ENCODE assay signal across 8 mouse cellular contexts in the genomic region with DNA sequence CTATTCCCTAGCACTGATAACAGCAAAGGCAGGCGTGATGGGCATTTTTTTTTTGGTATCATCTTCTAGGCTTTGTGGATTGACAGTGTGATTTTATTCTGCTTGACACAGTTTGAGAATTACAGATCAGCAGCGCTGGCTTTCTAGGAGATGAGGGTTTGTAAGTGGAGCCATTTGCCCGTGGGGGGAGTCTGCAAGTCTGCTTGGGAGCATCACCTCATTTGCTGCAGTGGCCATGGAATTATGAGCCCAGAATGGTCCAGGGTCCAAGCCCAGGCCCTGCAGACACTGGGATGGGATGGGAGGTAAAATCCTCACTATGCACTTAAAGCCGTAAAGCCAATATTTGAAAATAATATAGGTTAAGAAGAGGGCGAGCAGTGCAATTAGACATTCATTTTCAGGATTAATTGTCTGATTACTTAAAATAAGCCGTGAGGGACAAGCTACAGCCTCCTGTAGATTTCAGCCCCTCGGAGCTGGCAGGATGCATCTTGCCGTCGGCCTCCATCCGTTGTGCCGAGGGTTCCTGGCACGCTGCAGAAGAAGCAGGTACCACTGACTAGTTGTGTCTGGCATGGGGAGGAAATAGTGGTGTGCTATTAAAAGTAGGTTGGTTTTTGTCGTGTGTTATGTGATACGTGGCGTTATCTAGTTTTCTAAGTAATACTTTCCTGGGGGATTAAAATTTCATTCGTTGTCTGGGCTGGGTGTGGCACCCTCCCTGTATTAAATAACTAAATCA. TPM values are rescaled to one million over a fixed set of nuclear protein-coding genes. Genes with fewer than 3 reads are reported as not detected.
DNase-seq lines count a peak whose midpoint lies in the region; ATAC-seq and TF ChIP-seq lines count a peak whose summit lies in the region.

No protein-coding gene starts in this region.

- H3K36me3 ChIP-seq in embryonic facial prominence, embryonic 12.5 days: no peaks in the 10 kb centered on the region
- no peaks in the 10 kb centered on the region for H3K36me3 ChIP-seq in hindbrain, embryonic 15.5 days
- no peaks in the 10 kb centered on the region for H3K36me3 ChIP-seq in neural tube, embryonic 12.5 days

- intact Hi-C loops in left cerebral cortex, adult 2 months (cut with DNase I): loop anchor here (2.0 to 5.0 kb wide), 2 partner anchors 32 to 71 kb away; no protein-coding TSS in a partner anchor

- H3K4me1 ChIP-seq in embryonic facial prominence, embryonic 12.5 days: peaks cover 24% of the 10 kb centered on the region
- H3K4me1 ChIP-seq in hindbrain, embryonic 15.5 days (replicated peaks): peaks cover 31% of the 10 kb centered on the region
- peaks cover 26% of the 10 kb centered on the region for H3K4me1 ChIP-seq in neural tube, embryonic 12.5 days

- H3K9me3 ChIP-seq in embryonic facial prominence, embryonic 12.5 days: no peaks in the 10 kb centered on the region
- H3K9me3 ChIP-seq in hindbrain, embryonic 15.5 days: no peaks in the 10 kb centered on the region
- H3K9me3 ChIP-seq in neural tube, embryonic 12.5 days: no peaks in the 10 kb centered on the region

- peak overlapping the region; percentile 95 for H3K27ac ChIP-seq in left cerebral cortex, adult 2 months
- no peak overlapping the region for H3K27ac ChIP-seq in embryonic facial prominence, embryonic 12.5 days
- H3K27ac ChIP-seq in hindbrain, embryonic 15.5 days (replicated peaks): peak overlapping the region; percentile 82
- no peak overlapping the region for H3K27ac ChIP-seq in neural tube, embryonic 12.5 days

- H3K27me3 ChIP-seq in embryonic facial prominence, embryonic 12.5 days: no peaks in the 10 kb centered on the region
- H3K27me3 ChIP-seq in hindbrain, embryonic 15.5 days: no peaks in the 10 kb centered on the region
- no peaks in the 10 kb centered on the region for H3K27me3 ChIP-seq in neural tube, embryonic 12.5 days (replicated peaks)

- TF ChIP-seq CTCF in left cerebral cortex, adult 2 months (IDR thresholded peaks at IDR 0.05): no peak

- no peak for DNase-seq in left cerebral cortex, adult 2 months (ENCODE audit: extremely low spot score in 1 of 2, low spot score in 2 of 2)
- no peak for DNase-seq in left cerebral cortex, adult 18-20 months (ENCODE audit: low spot score in 2 of 2)
- no peak for DNase-seq in thymus, postnatal 0 days (ENCODE audit: low spot score)
- DNase-seq in layer of hippocampus, adult 8-10 months (ENCODE audit: low spot score in 2 of 2): no peak
- DNase-seq in adrenal gland, adult 18-20 months (ENCODE audit: low spot score in 2 of 2): no peak

- 65% methylated on average over 16 of the region's 16 CpGs for WGBS in embryonic facial prominence, embryonic 12.5 days
- WGBS in hindbrain, embryonic 15.5 days: 45% methylated on average over 16 of the region's 16 CpGs
- 72% methylated on average over 16 of the region's 16 CpGs for WGBS in neural tube, embryonic 12.5 days

- peak overlapping the region; percentile 90 for H3K4me2 ChIP-seq in embryonic facial prominence, embryonic 12.5 days (replicated peaks)
- peak overlapping the region; percentile 92 for H3K4me2 ChIP-seq in hindbrain, embryonic 15.5 days
- peak overlapping the region; percentile 82 for H3K4me2 ChIP-seq in neural tube, embryonic 12.5 days (replicated peaks)

- H3K9ac ChIP-seq in embryonic facial prominence, embryonic 12.5 days: peak overlapping the region; percentile 58; the same call in 1 of the 2 replicates
- H3K9ac ChIP-seq in hindbrain, embryonic 15.5 days: peak overlapping the region; percentile 71
- H3K9ac ChIP-seq in neural tube, embryonic 12.5 days: peak overlapping the region; percentile 64

- peak overlapping the region; percentile 60 for H3K4me3 ChIP-seq in left cerebral cortex, adult 2 months
- H3K4me3 ChIP-seq in embryonic facial prominence, embryonic 12.5 days: peak overlapping the region; percentile 59
- H3K4me3 ChIP-seq in hindbrain, embryonic 15.5 days: peak overlapping the region; percentile 46
- H3K4me3 ChIP-seq in neural tube, embryonic 12.5 days: peak overlapping the region; percentile 45

- ATAC-seq in embryonic facial prominence, embryonic 12.5 days (ENCODE audit: insufficient number of reproducible peaks, insufficient read depth, low FRiP score, low TSS enrichment): no peak
- no peak for ATAC-seq in hindbrain, embryonic 15.5 days (ENCODE audit: low FRiP score, low read depth)
- no peak for ATAC-seq in neural tube, embryonic 12.5 days (ENCODE audit: low FRiP score, low read depth)

RNA-seq across cellular contexts. Expression of a gene that starts 42.7 kb away (rescaled TPM):
- total RNA-seq in left cerebral cortex, adult 2 months (2021): 100 to 1,000 TPM; 235 to 280 TPM
- 100 to 1,000 TPM; 239 to 243 TPM for total RNA-seq in left cerebral cortex, adult 18-20 months (2021)
- polyA plus RNA-seq in embryonic facial prominence, embryonic 12.5 days (2016; fragmentation: Nextera tagmentation; extraction: Ambion mirVana): 24.9 and 25.6 TPM in 2 replicates
- polyA plus RNA-seq in hindbrain, embryonic 15.5 days (2015; fragmentation: Nextera tagmentation; extraction: Ambion mirVana): 146 and 155 TPM in 2 replicates
- polyA plus RNA-seq in neural tube, embryonic 12.5 days (2016; fragmentation: Nextera tagmentation; extraction: Ambion mirVana): 97.0 and 98.9 TPM in 2 replicates
- polyA plus RNA-seq in thymus, postnatal 0 days (2015; fragmentation: Nextera tagmentation; extraction: Ambion mirVana): 4.8 and 5.3 TPM in 2 replicates
- 100 to 1,000 TPM; 191 to 291 (median 234) TPM for total RNA-seq in layer of hippocampus, adult 8-10 months (2022)
- 10 to 100 TPM; 31.1 to 32.0 TPM for total RNA-seq in adrenal gland, adult 18-20 months (2021)

Comparison
In these comparisons a context has a peak if more than half of its experiments do, and no peak if none do; other contexts are left out.
1. H3K27ac ChIP-seq: peak in left cerebral cortex, adult 2 months (single experiment) and hindbrain, embryonic 15.5 days (single experiment); none in embryonic facial prominence, embryonic 12.5 days (single experiment) and neural tube, embryonic 12.5 days (single experiment).
2. RNA of a gene that starts 42.7 kb away (total RNA-seq): 235 to 280 TPM in left cerebral cortex, adult 2 months, 191 to 291 TPM in layer of hippocampus, adult 8-10 months and 239 to 243 TPM in left cerebral cortex, adult 18-20 months; 31.1 to 32.0 TPM in adrenal gland, adult 18-20 months; every median in the first group is over 4 times any median in the second.
3. Peak in every context shown above with its lines, with median percentiles within 50 percentile points of each other: H3K4me3 ChIP-seq, H3K4me2 ChIP-seq and H3K9ac ChIP-seq.